Mouse (Mus musculus): ENCODE data around the gene Fsip1.
A peak's percentile ranks its signal among the peaks of the same experiment; 100 is the strongest.
"Not testable (repeated sequence)": the region's sequence is repeated elsewhere in the genome, so short reads cannot be mapped to it uniquely, and the experiment has no call there.

The Fsip1 gene

DNA sequence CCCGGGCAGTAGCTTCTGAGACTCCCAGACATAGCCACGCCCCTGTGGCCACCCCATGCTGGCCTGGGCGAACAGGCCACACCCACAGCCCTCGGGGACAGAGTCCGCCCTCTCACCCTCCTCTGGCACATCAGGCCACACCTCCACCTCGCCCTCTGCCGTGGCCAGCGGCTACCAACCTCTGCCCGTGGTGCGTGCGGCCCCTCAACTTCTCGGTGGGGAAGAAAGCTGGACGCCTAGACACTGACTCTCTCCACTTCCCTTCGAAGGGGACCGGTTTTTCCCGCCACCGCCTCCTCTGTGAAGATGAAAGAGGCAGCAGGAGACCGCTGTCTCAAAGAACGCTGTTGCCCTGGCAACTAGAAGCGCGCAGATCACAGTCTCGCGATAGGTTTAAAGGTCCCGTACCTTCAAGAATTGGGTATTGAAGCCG lies at the start of gene Fsip1:
Gene Fsip1 (minus strand): TSS at position 346 of the 433 bp plus-strand sequence.
- peak; percentile 22 for DNase-seq (ENCODE audit: low read depth, low spot score)

DNA sequence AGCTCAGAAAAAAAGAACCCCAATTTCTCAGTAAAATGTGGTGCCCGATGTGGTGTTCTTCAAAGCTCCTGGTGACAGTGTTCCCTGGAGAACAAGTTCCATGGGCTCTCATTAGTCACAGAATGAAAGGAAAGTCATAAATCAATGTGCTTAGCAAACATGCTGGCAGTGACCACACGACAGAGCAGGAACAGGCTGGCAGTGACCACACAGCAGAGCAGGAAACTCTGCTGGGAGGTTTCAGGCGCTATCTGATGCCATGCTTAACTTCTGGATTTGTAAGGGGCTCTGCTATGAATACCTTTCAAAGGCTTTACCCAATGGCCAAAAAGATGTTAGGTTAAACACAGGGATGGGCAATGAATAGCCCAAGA lies 49.7 kb upstream of the Fsip1 start:
- no peak for DNase-seq (ENCODE audit: low read depth, low spot score)

DNA sequence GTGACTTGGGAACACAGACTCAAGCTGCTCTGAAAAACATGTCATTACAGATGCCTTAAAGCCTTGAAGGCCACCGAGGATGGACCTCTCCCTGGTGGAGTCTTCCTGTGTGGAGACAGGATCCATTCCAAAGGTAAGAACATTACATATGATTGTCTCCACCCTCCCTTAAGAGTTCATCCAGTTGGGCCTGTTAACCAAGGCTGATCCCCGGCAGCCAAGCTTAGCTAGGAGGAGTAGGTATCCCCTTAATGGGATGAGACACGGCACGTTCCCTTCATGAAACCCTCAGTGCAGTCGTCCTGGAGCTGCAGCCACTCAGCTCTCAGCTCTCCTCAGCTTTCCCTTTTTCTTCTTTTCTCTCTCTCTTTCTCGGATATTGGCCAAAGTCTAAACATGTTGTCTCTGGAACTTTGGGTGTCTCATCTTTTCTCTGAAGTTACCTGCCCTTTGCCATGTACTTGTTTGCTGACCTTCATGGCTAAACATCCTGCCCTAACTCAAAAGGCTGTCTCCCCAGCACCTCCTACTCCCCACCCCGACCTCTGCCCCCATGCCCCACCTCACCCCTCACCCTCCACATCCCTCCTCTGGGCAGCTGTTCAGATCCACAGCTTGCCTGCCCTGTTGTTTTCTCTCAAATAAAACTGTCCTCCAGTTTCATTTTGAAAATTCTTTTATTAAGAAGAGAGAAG lies 49.2 kb upstream of the Fsip1 start:
- no peak for DNase-seq (ENCODE audit: low read depth, low spot score)

DNA sequence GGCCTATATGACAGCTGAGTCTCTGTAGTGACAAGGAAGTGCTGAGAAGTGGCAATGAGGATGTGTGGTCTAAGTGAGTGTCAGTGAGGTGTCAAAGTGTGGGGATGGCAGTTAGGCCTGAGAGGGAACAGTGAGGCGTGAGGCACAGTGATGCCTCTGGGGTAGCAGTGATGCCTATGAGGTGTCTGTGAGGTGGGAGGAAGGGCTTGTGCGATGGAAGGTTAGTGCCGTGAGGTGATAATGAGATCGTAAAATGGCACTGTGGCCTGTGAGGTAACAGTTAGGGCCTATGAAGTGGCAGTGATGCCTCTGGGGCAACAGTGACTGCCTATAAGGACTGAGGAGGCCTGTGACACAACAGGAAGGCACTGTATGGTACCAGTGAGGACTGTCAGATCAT lies 46.7 kb upstream of the Fsip1 start:
- no peak for DNase-seq (ENCODE audit: low read depth, low spot score)

DNA sequence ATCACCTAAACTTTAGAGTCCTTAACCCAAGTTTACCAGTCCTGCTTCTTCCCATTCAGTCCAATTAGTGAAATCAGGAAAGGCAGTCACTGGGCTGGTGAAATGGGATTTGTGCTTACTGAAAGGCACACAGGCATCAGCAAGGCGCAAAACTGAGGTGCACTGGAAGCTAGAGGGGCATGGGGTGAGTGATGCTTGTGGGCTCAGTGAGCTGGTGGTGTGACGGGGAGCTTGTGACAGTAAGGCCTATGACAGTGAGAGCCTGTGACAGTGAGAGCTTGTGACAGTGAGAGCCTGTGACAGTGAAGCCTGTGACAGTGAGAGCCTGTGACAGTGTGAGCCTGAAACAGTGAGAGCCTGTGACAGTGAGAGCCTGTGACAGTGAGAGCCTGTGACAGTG lies 44.9 kb upstream of the Fsip1 start:
- DNase-seq (ENCODE audit: low read depth, low spot score): no peak

- DNase-seq (ENCODE audit: low read depth, low spot score): no peak
These were observed 44.3 kb upstream of the Fsip1 start for GRCm38 (mm10) chr2:118301041-118301545.

- DNase-seq (ENCODE audit: low read depth, low spot score): no peak
These were observed 43.2 kb upstream of the Fsip1 start for GRCm38 (mm10) chr2:118299981-118300380.

DNA sequence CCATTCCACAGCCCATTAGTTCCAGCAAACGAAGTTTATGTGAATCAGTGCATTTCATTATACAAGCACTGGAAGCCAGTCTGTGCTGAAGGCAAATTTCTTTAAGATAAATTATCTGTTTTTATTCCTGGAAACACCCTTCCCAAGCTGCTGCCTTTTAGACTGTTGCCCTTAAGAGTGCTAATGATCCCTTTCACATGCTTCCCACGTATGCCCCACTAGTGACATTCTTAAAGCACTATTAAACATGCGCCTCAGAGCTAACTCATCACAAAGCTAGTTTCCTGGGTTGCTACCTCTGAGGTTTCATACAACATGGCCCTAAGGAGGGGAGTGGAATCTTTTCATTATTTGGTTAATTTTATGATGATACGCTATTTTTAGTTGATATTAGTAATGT lies 41.8 kb upstream of the Fsip1 start:
- DNase-seq (ENCODE audit: low read depth, low spot score): no peak

DNA sequence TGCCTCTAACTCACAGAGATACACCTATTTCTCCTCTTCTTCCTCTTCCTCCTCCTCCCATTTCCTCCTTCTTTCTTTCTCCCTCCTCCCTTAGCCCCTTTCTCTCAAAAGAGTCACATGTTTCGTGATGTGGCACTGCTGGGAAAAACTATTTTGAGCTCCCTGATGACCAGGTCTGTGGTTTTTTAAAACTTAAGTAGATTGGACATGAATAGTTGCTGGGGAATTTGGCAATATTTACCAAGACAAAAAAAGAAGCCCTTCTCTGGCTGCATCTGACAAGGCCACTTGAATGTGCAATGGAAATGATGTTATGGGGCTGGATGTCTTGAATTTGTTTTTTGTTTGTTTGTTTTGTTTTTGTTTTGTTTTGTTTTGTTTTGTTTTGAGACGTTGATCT lies 41.2 kb upstream of the Fsip1 start:
- DNase-seq (ENCODE audit: low read depth, low spot score): no peak

DNA sequence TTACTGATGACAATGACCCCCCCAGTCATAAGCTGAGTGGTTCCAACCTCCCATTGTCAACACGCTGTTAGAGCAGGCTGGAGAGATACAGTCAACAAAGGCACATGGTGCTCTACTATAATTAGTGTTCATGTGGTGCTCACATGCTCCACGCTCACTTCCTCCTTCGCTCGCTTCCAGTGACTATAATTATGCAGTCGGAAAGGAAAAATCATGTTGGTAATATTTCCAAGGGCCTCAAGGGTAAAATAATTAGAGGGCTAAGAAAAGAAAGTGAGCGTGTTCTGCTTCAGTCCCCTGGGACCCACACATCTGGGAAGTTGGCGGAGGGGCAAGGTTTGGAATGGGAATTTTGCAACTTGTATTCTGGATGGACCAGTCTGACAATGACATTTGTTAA lies 38.7 kb upstream of the Fsip1 start:
- no peak for DNase-seq (ENCODE audit: low read depth, low spot score)

DNA sequence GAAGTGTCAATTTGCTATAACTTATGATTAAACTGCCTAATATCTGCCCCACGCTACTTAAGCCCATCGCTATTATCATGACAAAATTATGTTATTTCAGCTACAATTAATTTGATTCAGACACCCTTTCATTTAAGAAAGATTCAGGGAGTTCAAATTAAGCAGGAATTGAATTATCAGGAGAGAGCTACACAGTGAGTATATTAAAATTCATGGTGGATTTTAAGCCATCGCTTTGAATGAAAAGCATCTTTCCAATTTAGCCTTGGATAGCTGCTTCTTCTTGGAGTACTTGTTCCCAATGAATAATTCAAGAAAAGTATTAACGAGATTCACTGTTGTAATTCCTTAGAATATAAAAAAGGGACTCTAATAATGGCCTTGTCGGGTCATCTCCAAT lies 36.8 kb upstream of the Fsip1 start:
- DNase-seq (ENCODE audit: low read depth, low spot score): no peak

GRCm38 (mm10) chr2:118289066-118289460 lies 32.3 kb upstream of the Fsip1 start:
- DNase-seq (ENCODE audit: low read depth, low spot score): not testable (repeated sequence)

- DNase-seq (ENCODE audit: low read depth, low spot score): no peak
These were observed 31.7 kb upstream of the Fsip1 start for GRCm38 (mm10) chr2:118288326-118289065.

- DNase-seq (ENCODE audit: low read depth, low spot score): no peak
These were observed 30.9 kb upstream of the Fsip1 start for GRCm38 (mm10) chr2:118287678-118288077.

GRCm38 (mm10) chr2:118282467-118282866 lies 25.7 kb upstream of the Fsip1 start:
- DNase-seq (ENCODE audit: low read depth, low spot score): no peak

GRCm38 (mm10) chr2:118278249-118278648 lies 21.5 kb upstream of the Fsip1 start:
- no peak for DNase-seq (ENCODE audit: low read depth, low spot score)

DNA sequence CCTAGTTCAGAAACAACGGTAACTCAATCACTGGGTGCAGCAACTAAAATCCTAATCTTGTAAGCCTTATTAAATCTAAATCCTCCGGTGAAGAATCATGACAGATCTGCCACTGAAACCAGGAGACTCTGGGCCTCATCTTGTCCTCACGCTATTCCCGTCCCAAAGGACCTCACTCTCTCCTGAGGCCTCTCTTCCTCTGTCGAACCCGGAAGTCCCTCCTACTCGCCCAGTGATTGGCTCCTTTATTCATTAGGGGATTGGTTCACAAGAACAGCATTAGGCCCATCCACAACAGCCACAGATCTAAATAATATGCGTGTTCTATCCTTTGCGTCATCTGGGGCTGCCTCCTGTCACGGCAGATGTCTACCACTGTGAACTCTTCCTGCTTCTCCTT lies 14.8 kb upstream of the Fsip1 start:
- no peak for DNase-seq (ENCODE audit: low read depth, low spot score)

DNA sequence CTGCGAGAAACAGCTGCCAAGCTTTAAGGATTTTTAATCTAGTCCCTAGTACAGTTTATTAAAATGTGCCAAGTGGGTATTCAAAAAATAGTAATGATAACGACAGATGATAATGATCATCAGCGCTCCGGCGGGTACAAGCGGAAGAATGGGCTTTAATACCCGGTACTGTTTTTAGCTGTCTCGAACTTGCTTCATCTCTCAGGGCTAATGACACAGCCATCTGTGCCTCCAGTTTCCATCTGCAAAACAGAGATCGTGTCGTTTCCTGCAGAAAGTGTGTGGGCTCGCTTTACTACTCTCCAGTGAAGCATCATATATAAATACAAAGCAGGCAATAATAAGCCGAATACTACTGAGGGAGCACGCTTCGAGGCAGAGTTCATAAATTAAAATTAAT lies 13.4 kb upstream of the Fsip1 start:
- no peak for DNase-seq (ENCODE audit: low read depth, low spot score)

DNA sequence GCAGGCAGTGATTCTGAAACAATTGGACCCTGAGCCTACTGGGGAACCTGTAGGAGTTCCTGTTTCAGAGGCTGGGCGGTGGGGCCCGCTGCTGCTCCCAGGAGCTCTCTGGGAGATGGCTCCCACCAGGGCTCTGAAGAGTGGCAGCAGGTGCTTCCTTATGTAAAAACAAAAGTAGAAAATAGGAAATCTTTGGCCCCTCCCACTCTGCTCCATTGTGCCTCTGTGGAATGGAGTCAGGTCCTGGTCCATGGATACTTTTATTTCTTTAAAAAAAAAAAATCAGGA lies 7.1 kb upstream of the Fsip1 start:
- no peak for DNase-seq (ENCODE audit: low read depth, low spot score)

DNA sequence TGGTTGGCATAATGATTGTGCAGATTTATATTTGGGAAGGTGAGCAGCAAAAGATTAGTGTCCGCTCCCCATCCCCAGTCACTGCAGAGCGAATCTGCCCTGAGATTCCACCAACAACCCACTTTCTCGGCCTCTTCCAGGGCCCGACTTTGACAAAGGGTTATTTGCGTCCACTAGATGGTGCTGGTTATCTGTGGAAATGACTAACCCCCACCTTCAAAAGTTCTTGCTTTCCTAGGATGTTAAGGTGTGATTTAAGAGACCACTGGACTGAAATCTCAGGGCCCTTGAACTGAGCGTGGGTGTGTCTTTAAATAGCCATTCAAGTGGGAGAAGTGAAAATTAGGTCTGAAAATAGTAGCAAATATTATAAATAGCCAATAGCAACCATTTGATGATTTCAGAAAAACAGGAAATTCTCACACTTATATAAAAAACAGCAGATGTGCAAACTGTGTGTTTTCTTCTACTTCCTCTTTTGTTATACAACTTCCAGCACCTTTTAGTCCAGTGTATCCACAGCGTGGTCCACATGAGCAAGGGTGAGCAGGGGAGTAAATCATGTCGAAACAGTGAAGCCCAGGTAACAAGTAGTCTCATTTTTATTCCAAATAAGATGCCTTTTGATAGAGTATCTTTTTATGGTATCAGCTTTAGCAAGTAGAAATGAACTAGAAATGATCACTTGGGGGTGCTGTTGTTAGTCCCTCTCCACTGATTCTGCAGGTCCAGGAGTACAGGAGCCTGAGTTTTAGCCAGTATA lies 6.6 kb upstream of the Fsip1 start:
- DNase-seq (ENCODE audit: low read depth, low spot score): no peak

- DNase-seq (ENCODE audit: low read depth, low spot score): no peak
These were observed 5.9 kb upstream of the Fsip1 start for GRCm38 (mm10) chr2:118262673-118263072.

DNA sequence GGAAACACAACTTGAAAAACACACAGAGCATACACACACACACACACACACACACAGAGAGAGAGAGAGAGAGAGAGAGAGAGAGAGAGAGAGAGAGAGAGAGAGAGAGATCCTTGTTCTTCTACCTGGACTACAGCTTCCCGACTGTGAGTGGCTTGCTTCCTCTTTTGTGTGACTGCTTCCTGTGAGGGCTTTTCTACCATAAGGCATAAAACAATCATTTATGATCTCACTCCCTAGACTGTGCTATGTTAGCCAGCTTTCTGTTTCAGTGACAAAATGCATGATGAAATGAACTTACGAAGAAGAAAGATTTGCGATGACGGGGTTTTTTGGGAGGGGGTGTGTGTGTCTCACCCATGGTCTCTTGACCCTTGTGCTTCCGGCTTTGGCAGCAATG lies 3.0 kb upstream of the Fsip1 start:
- no peak for DNase-seq (ENCODE audit: low read depth, low spot score)

DNA sequence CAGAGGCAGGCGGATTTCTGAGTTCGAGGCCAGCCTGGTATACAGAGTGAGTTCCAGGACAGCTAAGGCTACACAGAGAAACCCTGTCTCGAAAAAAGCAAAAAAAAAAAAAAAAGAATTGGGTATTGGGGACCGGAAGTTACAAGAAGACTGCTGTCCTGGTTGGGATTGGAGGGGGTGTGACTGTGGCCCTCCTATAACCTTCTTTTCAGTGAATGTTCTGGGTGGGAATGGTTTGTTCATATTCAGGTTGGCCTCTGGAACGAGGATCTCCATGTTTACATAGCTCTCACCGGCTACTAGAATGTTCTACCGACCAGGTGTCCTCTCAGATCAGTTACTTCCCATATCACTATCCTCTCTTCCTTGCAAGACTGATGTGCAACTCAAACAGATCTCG lies 328 bp upstream of the Fsip1 start:
- DNase-seq (ENCODE audit: low read depth, low spot score): no peak

Measured in c-Kit-negative CD71-positive TER-119-positive erythroid progenitor cells, embryonic 14.5 days (primary cell).